Mouse (Mus musculus): ENCODE data around the gene Lipc.

DNA sequence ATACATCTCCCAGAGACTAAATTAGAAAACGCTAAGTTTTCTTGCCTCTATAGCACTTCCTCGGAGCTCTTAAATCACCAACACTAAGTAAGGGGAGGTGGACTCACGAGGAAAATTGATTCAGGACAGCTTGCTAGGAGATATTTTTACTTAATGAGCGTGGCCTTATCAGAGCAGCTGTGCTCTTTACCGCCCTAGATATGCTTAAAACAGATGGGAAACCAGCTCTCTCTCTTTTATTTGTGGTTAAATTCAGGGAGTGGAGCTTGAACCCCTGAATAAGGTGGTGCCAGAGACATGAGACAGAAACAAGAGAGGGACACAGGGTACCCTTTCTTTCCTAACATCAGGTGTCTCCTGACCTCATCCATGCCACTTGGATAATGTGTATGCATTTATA lies 70.0 kb downstream of the Lipc start:
- TF ChIP-seq POLR2A (IDR thresholded peaks at IDR 0.05; ENCODE audit: control insufficient read depth, extremely low read depth, insufficient read depth, low read length, poor library complexity) (no peak), CTCF (IDR thresholded peaks at IDR 0.05; ENCODE audit: borderline replicate concordance, control insufficient read depth, extremely low read depth, insufficient read depth, low read length, poor library complexity) (no peak)

Data from thymus, adult 2 months (tissue).